Mouse (Mus musculus) testis, adult 2 months (tissue): Measurements from ENCODE around the gene E130309D02Rik. TPM values are rescaled to one million over a fixed set of nuclear protein-coding genes. Genes with fewer than 3 reads are reported as not detected.
A peak's percentile ranks its signal among the peaks of the same experiment; 100 is the strongest.

Experiments
- H3K27ac ChIP-seq: fragments of 200-500 bp; 2 replicates; pipeline ENCODE4 v1.5.1; 2012; ENCODE audit warnings: low read depth, low read length; ENCODE audit not compliant: control insufficient read depth, insufficient read depth
- H3K27me3 ChIP-seq: fragments of 200-500 bp; 2 replicates; pipeline ENCODE4 v1.6.1; 2012; ENCODE audit warnings: mild to moderate bottlenecking, low read length, moderate library complexity; ENCODE audit not compliant: control insufficient read depth, insufficient read depth
- H3K36me3 ChIP-seq: fragments of 200-500 bp; 2 replicates; pipeline ENCODE4 v1.6.1; 2012; ENCODE audit warnings: mild to moderate bottlenecking, low read length; ENCODE audit not compliant: control insufficient read depth, insufficient read depth
- H3K4me1 ChIP-seq: fragments of 200-500 bp; 2 replicates; pipeline ENCODE4 v1.6.1; 2012; ENCODE audit warnings: low read length; ENCODE audit not compliant: control insufficient read depth, insufficient read depth
- H3K4me3 ChIP-seq: fragments of 200-500 bp; 2 replicates; pipeline ENCODE4 v1.5.1; 2012; ENCODE audit warnings: low read depth, mild to moderate bottlenecking, low read length, moderate library complexity, mixed read lengths; ENCODE audit not compliant: control insufficient read depth
- CTCF ChIP-seq: fragments of 200-500 bp; IDR thresholded peaks from 2 replicates; pipeline ENCODE4 v1.5.1; 2012; ENCODE audit warnings: low read depth, mild to moderate bottlenecking, inconsistent platforms, low read length, moderate library complexity; ENCODE audit not compliant: control insufficient read depth, insufficient read depth, insufficient replicate concordance
- POLR2A ChIP-seq: fragments of 200-500 bp; IDR thresholded peaks from 2 replicates; pipeline ENCODE4 v1.6.1; 2012; ENCODE audit warnings: low read depth, mild to moderate bottlenecking, inconsistent platforms, low read length, moderate library complexity; ENCODE audit not compliant: control insufficient read depth
- polyA plus RNA-seq: library from polyadenylated mRNA; depleted of rRNA; stranded (reverse); fragments of >200 nt; gene quantifications from 2 replicates; pipeline ENCODE4 v1.2.3, GENCODE M21; 2012

The E130309D02Rik gene
- polyA plus RNA-seq, 1 experiment, result 19.6 TPM

- Histone ChIP-seq H3K27me3 (no peaks in the 10 kb centered on the region), H3K4me3 (no peak overlapping the region), H3K27ac (no peak overlapping the region), H3K36me3 (no peaks in the 10 kb centered on the region; the same call in none of the 2 replicates), H3K4me1 (peaks cover 5% of the 10 kb centered on the region)
- TF ChIP-seq POLR2A (no peak), CTCF (no peak)
Observed at GRCm38 (mm10) chr5:143309916-143310315, 5.2 kb downstream of the E130309D02Rik start.

GRCm38 (mm10) chr5:143308825-143309224, 6.3 kb downstream of the E130309D02Rik start:
- no peaks in the 10 kb centered on the region; the same call in none of the 2 replicates for H3K36me3 ChIP-seq
- no peak overlapping the region for H3K4me3 ChIP-seq
- TF ChIP-seq CTCF (no peak), POLR2A (no peak)
- H3K4me1 ChIP-seq, result no peaks in the 10 kb centered on the region; the same call in 1 of the 2 replicates
- no peaks in the 10 kb centered on the region for H3K27me3 ChIP-seq
- no peak overlapping the region for H3K27ac ChIP-seq

GRCm38 (mm10) chr5:143304251-143304650, 10.9 kb downstream of the E130309D02Rik start:
- Histone ChIP-seq H3K27me3 (no peaks in the 10 kb centered on the region), H3K27ac (no peak overlapping the region), H3K4me1 (no peaks in the 10 kb centered on the region), H3K36me3 (no peaks in the 10 kb centered on the region; the same call in 1 of the 2 replicates), H3K4me3 (no peak overlapping the region)
- TF ChIP-seq POLR2A (no peak), CTCF (no peak)

GRCm38 (mm10) chr5:143301296-143301695, 13.9 kb downstream of the E130309D02Rik start:
- no peaks in the 10 kb centered on the region for H3K27me3 ChIP-seq
- H3K4me3 ChIP-seq, result no peak overlapping the region
- no peak overlapping the region for H3K27ac ChIP-seq
- peak; percentile 6; the same call in 1 of the 2 replicates for TF ChIP-seq CTCF
- TF ChIP-seq POLR2A, result no peak
- H3K36me3 ChIP-seq, result no peaks in the 10 kb centered on the region
- no peaks in the 10 kb centered on the region for H3K4me1 ChIP-seq

- Histone ChIP-seq H3K27ac (no peak overlapping the region), H3K36me3 (no peaks in the 10 kb centered on the region), H3K4me1 (no peaks in the 10 kb centered on the region), H3K27me3 (no peaks in the 10 kb centered on the region), H3K4me3 (no peak overlapping the region)
- no peak for TF ChIP-seq POLR2A
- TF ChIP-seq CTCF, result peak; percentile 67; the same call in 1 of the 2 replicates
Observed at GRCm38 (mm10) chr5:143299686-143300085, 15.5 kb downstream of the E130309D02Rik start.

- no peaks in the 10 kb centered on the region for H3K36me3 ChIP-seq
- no peak overlapping the region for H3K27ac ChIP-seq
Observed at GRCm38 (mm10) chr5:143298391-143298790, 16.8 kb downstream of the E130309D02Rik start.

GRCm38 (mm10) chr5:143297986-143298385, 17.2 kb downstream of the E130309D02Rik start:
- TF ChIP-seq POLR2A (no peak), CTCF (no peak)
- Histone ChIP-seq H3K27me3 (no peaks in the 10 kb centered on the region), H3K4me3 (no peak overlapping the region), H3K27ac (no peak overlapping the region), H3K4me1 (no peaks in the 10 kb centered on the region), H3K36me3 (no peaks in the 10 kb centered on the region)

More at GRCm38 (mm10) chr5:143298391-143298790, 16.8 kb downstream of the E130309D02Rik start:
- no peaks in the 10 kb centered on the region for H3K27me3 ChIP-seq
- H3K4me1 ChIP-seq, result no peaks in the 10 kb centered on the region
- H3K4me3 ChIP-seq, result no peak overlapping the region
- TF ChIP-seq CTCF, result peak; percentile 54; the same call in 1 of the 2 replicates
- no peak for TF ChIP-seq POLR2A
